Mouse (Mus musculus) 3134 (cell line): ENCODE measurements around the gene Pramel5.
"Not testable (repeated sequence)": the region's sequence is repeated elsewhere in the genome, so short reads cannot be mapped to it uniquely, and the experiment has no call there.

Experiments used
- DNase-seq: peaks from one replicate; pipeline ENCODE4 v3.0.0-alpha.2; 2011; ENCODE audit warnings: low spot score; ENCODE audit not compliant: insufficient read length; ENCODE audit errors: extremely low read depth

The Pramel5 gene

GRCm38 (mm10) chr4:144280388-144280787 lies at the start of gene Pramel5:
Pramel5 (minus strand) TSS chr4:144280488.
- DNase-seq, result not testable (repeated sequence)

- DNase-seq, result not testable (repeated sequence)
Observed at GRCm38 (mm10) chr4:144329949-144330348, 49.7 kb upstream of the Pramel5 start, which contains the start of gene Gm13128. Gm13128 (plus strand) TSS chr4:144330249.

DNA sequence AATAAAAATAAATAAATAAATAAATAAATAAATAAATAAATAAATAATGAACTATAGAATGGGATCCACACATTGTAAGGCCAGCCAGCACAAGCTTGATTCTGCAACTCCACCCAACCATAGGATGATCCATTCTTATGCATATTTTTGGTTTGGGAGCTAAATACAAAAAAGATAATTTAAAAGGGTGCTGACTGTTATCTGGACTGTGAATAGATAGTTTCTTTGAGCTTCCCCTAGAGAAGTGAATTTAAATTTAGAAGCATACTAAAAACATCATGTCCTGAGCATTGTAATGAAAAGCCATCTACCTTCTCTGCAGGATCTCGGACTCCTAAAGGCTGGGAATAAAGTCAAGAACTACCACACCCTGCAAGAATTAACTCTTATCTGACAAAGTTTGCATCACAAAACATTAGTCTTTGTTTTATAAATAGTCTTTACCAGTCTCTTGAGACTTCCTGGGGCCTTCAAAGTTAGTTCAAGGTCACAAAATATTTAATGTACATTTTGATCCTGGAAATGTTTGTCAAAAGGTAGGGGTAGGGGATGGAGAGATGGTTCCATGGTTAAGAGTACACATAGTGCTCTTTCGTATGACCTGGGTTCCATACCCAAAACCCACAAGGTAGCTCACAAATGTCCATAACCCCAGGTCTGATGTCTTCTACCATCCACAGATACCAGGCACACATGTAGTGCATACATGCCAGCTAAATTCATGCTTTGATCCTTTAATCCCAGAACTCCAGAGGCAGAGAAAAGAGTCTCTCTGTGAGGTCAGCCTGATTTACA lies 32.6 kb upstream of the Pramel5 start:
- not testable (repeated sequence) for DNase-seq

DNA sequence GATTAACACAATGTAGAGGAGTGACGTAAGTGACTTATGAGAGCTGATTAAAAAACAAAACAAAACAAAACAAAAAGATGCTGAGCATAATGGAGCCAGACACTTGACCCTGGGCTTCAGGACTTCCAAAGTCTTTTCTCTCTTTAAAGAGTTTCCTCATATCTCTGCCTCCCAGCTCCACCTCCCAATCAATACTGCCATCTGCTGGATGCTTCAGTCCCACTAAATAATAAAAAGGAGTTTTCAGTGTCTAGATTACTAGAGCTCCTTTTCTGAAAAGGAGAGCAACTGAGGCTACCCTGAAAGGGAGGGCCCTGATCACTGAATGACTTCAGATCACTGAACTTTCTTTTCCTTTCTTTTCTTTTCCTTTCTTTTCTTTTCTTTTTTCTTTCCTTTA lies 19.1 kb upstream of the Pramel5 start:
- not testable (repeated sequence) for DNase-seq

DNA sequence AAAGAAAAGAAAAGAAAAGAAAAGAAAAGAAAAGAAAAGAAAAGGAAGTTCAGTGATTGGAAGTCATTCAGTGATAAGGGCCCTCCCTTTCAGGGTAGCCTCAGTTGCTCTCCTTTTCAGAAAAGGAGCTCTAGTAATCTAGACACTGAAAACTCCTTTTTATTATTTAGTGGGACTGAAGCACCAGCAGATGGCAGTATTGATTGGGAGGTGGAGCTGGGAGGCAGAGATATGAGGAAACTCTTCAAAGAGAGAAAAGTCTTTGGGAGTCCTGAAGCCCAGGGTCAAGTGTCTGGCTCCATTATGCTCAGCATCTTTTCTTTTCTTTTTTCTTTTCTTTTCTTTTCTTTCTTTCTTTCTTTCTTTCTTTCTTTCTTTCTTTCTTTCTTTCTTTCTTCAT lies 25.5 kb downstream of the Pramel5 start:
- not testable (repeated sequence) for DNase-seq
